Mouse (Mus musculus): Measurements from ENCODE around the gene Fam76b.

GRCm38 (mm10) chr9:13781985-13782384, 45.5 kb upstream of the Fam76b start:
- TF ChIP-seq CTCF (IDR thresholded peaks at IDR 0.05; ENCODE audit: control insufficient read depth, insufficient read depth, insufficient read length): no peak
- TF ChIP-seq CEBPB (IDR thresholded peaks at IDR 0.05; ENCODE audit: low read depth): no peak
- no peak for TF ChIP-seq MYOG (IDR thresholded peaks at IDR 0.05; ENCODE audit: control insufficient read depth, extremely low read depth, insufficient read length)
